Mouse (Mus musculus) large intestine, adult 2 months (tissue): ENCODE data around the gene Zdhhc7. TPM values are rescaled to one million over a fixed set of nuclear protein-coding genes. Genes with fewer than 3 reads are reported as not detected.

Experiments
- DNase-seq: peaks from one replicate; pipeline ENCODE4 v3.0.0-alpha.2; 2012; ENCODE audit warnings: low read depth, low spot score
- WGBS: fragments of 180-500 bp; shearing (Covaris S2); methylation state at CpG from one replicate; pipeline ENCODE4 v1.1.7; 2018; 5-methylcytosine and 5-hydroxymethylcytosine counted together
- polyA plus RNA-seq: library from polyadenylated mRNA; depleted of rRNA; stranded (reverse); fragments of >200 nt; gene quantifications from 2 replicates; pipeline ENCODE4 v1.2.3, GENCODE M21; 2012; rRNA removed

The Zdhhc7 gene
- polyA plus RNA-seq, 1 experiment = 120 TPM

DNA sequence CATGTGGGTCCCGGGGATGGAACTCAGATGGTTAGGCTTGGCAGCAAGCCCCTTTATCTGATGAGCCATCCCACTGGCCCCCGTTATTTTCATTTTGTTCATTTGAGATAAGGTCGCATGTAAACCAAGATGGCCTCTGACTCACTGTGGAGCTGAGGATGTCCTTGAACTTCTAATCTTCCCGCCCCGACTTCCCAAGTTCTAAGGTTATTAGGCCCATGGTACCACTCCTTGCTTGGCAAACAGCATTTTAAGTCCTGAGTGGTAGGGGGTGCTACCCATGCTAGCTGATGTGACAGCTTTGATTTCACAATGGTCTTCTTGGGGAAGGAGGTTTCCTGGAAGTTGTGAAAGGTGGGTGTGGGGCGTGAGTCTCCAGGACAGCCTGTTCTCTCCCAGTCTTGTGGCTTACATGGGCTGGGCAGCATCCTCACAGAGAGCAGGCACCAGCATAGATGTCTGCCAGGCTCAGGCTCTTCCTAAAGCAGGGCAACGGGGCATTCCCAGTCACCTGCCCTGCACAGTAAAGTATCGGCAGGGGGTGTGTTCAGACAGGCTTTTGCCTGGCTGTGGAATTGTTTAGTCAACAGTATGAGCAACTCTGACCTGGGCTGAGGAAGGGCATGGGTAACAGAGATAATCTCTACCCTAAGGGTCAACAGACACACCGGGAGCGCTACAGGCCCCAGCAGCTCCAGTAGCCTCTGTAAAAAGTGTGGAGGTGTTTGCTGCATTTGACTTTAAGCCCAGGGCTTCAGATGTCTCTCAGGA lies 58.6 kb downstream of the Zdhhc7 start:
- no peak for DNase-seq
- WGBS = 66% methylated on average over 10 of the region's 10 CpGs

DNA sequence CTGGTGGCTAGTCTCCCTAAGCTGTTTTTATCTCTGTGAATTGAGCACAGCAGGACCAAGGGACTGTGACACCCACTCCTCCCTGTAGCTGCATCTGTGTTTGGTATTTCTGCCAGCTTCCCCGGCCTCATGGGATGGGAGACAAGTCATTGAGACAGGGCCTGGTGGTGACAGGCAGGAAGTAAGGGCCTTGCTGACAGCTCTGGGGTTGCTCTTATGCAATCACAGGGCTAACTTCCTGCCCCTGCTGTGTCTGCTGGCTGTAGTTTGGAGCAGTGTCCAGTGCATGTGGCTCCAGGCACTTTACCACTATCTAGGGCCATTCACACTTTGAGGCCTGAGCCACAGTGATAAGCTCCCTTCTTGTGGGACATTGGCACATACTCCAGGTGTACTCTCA lies 60.4 kb downstream of the Zdhhc7 start:
- 65% methylated on average over 1 of the region's 1 CpGs for WGBS

DNA sequence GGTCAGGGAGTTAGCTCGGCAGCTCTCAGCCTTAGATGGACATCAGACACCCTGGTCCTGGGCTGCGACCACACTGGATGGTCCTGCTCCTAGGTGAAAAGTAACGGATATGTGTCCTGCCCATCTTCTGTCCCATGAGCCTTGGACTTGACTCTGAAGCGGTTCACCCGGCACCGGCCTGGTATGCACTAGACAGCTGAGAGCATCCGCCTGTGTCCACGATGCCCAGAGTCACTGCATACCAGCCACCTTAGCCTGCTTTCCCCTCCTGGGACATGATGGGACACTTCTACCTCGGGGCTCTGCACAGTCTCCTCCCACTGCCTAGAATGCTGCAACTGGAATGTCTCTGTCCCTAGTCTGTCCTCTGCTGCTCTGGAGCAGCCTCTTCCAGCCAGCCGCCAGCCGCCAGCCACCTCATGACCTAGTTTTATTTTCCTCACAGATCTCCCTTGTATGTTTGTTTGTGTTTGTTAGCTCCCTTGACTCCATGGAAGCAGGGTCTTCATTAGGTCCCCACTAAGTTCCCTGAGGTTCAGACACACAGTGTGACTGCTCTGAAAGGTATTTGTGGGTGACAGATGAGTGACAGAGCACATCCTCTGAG lies 61.9 kb downstream of the Zdhhc7 start:
- no peak for DNase-seq
- 71% methylated on average over 11 of the region's 11 CpGs for WGBS

More for the DNA sequence above, 60.4 kb downstream of the Zdhhc7 start:
- no peak for DNase-seq

DNA sequence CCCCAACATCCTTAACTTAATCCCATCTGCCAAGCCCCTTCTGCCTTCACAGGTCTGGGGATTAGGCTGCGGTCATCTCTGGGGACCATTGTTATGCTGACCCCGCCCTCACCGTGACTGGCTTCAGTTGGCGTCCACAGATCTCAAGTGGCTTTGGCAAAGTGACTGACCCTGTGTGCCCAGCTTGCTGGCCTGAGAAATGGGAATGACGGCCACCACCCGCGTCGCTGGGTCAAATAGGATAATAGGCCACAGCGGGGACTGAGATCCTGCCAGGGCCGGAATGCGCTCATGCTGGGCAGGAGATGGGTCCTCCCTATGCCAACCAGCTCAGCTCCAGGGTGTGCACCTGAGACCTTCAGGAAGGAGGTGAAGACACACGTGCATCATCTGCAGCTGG lies 62.5 kb downstream of the Zdhhc7 start:
- no peak for DNase-seq
- 90% methylated on average over 12 of the region's 12 CpGs for WGBS

DNA sequence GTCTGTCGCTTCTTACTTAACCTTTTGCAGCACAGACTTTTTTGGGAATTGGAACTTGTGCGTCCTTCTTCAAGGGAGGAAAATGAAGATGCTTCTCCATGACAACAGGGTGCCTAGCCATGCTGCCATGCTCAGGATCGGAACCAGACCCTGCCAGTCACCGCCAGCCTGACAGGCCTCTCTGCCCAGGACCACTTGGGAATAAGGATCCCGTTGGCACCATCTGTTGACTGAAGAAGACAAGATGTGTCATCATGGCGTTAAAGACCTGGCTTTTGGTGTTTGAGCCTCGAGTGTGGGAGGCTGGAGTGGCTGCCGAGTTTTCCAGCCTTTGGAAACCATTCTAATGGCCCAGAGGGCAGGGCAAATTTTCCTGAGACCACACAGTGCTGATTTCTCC lies 63.7 kb downstream of the Zdhhc7 start:
- WGBS = 88% methylated on average over 8 of the region's 8 CpGs
- DNase-seq = no peak

DNA sequence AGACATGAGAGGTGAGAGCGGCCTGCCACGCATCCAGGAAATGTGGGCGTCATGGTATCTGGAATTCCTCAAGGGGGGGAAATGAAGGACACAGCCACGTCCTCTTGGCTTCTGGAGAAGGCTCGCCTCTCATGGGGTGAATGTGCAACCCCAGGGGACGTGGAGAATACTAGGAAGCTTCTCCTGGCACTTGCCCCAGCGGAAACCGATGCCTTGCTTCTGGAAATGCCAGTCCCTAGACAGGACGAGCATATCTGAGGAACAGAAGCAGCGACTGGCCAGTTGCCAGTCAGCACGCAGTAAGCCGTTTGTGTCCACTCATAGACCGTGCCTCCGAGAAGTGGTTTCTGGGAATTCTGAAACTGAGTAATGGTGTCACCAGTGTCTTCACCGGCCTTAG lies 64.1 kb downstream of the Zdhhc7 start:
- DNase-seq = no peak

DNA sequence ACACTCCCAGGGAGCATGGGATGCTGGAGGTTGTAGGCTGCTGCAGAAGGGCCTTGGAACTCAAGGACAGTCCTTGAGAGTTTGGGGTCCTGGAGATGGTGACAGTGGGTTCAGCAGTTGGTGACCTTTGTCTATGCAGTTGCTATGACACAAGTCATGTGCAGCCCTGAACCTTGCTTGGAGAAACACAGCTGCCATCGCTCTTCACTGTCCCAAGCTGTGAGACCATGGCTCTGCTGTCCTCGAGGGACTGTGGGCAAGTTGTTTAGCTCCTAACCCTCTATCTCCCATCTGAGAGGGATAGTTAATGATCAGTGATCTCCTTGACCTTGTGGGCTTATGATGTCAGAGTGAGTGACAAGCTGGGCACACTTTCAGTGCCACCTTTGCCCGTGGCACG lies 64.7 kb downstream of the Zdhhc7 start:
- 60% methylated on average over 4 of the region's 4 CpGs for WGBS
- DNase-seq = no peak

More for the DNA sequence above, 64.1 kb downstream of the Zdhhc7 start:
- 77% methylated on average over 15 of the region's 15 CpGs for WGBS

DNA sequence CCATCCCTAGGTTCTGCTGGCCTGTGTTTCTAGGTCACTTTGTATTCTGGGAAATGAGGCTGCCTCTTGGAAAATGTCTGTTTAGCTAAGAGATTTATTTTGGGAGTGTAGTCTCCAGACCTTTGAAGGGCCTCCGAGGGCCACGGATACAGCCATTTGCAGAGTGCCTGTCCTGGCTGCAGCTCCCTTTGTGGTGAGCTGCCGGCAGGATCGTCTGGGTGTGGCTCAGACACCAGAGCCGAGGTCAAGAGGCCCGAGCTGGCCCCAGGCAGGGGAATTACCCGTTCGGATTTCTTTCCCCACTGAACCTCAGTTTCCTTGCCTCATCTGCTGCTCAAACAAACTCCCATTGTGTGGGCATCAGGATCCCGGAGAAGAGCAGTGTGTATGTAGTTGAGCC lies 65.2 kb downstream of the Zdhhc7 start:
- DNase-seq = no peak
- WGBS = 6% methylated on average over 9 of the region's 9 CpGs

DNA sequence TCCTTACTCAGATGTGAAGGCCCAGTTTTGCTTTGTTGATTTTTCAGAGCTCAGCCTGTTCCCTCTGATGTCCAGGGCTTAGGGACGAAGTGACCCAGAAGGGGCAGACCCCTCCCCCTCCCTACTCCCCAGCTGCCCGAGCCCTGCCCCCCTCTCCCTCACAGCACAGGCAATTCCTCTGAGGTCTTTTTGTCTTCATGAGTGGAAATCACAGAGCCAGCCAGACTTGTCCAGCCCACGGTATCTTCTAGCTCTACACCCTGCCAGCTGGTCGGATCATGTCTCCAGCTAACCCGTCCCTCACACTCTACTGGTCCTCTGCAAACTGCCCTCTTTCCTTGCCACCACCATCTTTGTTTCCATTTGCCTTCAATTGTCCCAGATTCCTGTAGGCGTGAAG lies 66.8 kb downstream of the Zdhhc7 start:
- no peak for DNase-seq
- 66% methylated on average over 6 of the region's 6 CpGs for WGBS

DNA sequence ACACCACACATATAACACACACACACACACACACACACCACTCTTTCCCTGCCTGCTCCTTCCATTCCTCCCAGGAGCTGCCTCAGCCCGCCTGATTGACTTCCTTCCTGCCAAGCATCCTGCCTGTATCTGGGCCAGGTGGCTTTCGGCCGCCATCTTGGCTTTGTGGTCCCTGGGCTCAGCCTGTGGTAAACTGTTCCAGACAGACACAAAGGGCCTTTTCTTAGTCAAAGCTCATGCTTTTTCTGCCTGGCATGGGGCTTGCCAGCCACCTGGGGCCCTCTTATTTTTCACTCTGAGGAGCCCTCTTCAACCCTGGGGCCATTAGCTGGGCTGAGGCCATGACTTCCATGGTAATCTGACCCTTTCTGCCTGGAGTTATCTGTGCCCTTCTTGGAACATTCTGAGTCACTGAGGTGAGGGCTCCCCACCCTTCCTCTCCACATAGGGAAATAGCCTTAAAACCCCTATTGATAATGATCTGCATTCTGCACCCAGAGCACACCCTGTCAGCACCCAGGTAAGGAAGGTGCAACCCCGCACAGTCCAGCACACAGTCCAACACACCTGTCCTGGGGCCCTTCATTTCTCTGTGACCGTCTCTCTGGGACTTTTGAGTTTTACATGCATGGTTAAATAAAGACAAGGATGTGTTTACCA lies 68.6 kb downstream of the Zdhhc7 start:
- 88% methylated on average over 5 of the region's 5 CpGs for WGBS
- DNase-seq = no peak

Other genes with a start within 250 kb of the Zdhhc7 start
- 7.5 and 11.0 TPM in 2 replicates for gene Klhl36, start 239.2 kb downstream of the Zdhhc7 start, polyA plus RNA-seq
- gene Usp10, start 191.1 kb downstream of the Zdhhc7 start, polyA plus RNA-seq = 96.9 and 104 TPM in 2 replicates
- 31.5 and 41.1 TPM in 2 replicates for gene Gm20388, start 190.6 kb downstream of the Zdhhc7 start, polyA plus RNA-seq
- gene Crispld2, start 109.0 kb downstream of the Zdhhc7 start, polyA plus RNA-seq = 8.4 and 10.8 TPM in 2 replicates
- 9.7 and 10.6 TPM in 2 replicates for gene 6430548M08Rik, start 12.7 kb upstream of the Zdhhc7 start, polyA plus RNA-seq
- gene Fam92b, start 76.0 kb upstream of the Zdhhc7 start, polyA plus RNA-seq = 0.11 TPM in 1 of 2 replicates, not detected in the other
- gene Gse1, start 127.0 kb upstream of the Zdhhc7 start, polyA plus RNA-seq = 22.1 and 36.3 TPM in 2 replicates